In the genomic region with DNA sequence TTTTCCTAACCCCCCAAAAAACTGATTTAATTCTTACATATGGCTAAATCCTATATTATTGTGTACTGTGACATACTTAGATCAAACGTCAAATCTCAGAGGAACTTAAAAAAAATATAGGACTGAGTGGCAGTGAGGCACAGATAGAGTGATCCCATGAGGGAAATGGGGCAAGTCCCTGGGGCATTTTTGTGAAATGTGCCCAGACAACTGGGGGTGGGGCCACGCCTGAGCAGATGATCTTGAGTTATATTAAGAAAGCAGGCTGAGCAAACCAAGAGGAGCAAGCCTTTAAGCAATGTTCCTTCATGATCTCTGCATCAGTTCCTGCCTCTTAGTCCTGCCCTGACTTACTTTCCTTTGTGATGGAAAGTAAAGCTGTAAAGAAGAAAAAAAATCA, we compare ENCODE assay signal across 23 mouse cellular contexts.
"Had no signal": no experiment of that assay in that cellular context is flagged by ENCODE, and none has a peak within 500 bp of the region (broad histone marks: within the 10 kb centered on the region; RNA-seq: fewer than 3 reads in every experiment).

No protein-coding gene starts in this region.

- H3K9ac ChIP-seq: kidney, embryonic 15.5 days; liver, embryonic 14.5 days; lung, embryonic 15.5 days; midbrain, embryonic 13.5 days; neural tube, embryonic 13.5 days had no signal

- H3K36me3 ChIP-seq: kidney, embryonic 15.5 days; lung, embryonic 15.5 days; midbrain, embryonic 10.5 days; midbrain, embryonic 13.5 days; neural tube, embryonic 13.5 days had no signal

- H3K27me3 ChIP-seq: kidney, embryonic 15.5 days; lung, embryonic 15.5 days; midbrain, embryonic 13.5 days; neural tube, embryonic 13.5 days had no signal

- H3K4me2 ChIP-seq: kidney, embryonic 15.5 days; liver, embryonic 11.5 days; lung, embryonic 15.5 days; midbrain, embryonic 13.5 days; neural tube, embryonic 13.5 days had no signal

- H3K27ac ChIP-seq: kidney, embryonic 15.5 days; left cerebral cortex, adult 2 months; liver, embryonic 14.5 days; lung, embryonic 15.5 days; midbrain, embryonic 10.5 days; midbrain, embryonic 13.5 days; neural tube, embryonic 13.5 days; stomach, postnatal 0 days had no signal

- DNase-seq: kidney, adult 8-10 months; kidney, postnatal 10 days; kidney, postnatal 36 days; layer of hippocampus, postnatal 36 days; lung, adult 18-20 months; lung, postnatal 10 days; lung, postnatal 36 days; retina, postnatal 1 day; right cerebral cortex, postnatal 25 days; thymus, adult 2 months; thymus, postnatal 14 days had no signal

- H3K4me1 ChIP-seq: kidney, embryonic 15.5 days; lung, embryonic 15.5 days; megakaryocyte, embryonic 14.5 days; midbrain, embryonic 10.5 days; midbrain, embryonic 13.5 days; neural tube, embryonic 13.5 days had no signal

- H3K4me3 ChIP-seq: kidney, embryonic 15.5 days; left cerebral cortex, adult 2 months; lung, embryonic 15.5 days; megakaryocyte, embryonic 14.5 days; midbrain, embryonic 10.5 days; midbrain, embryonic 13.5 days; myocyte; neural tube, embryonic 13.5 days had no signal

- ATAC-seq: midbrain, embryonic 13.5 days; midbrain, embryonic 16.5 days had no signal

- H3K9me3 ChIP-seq: kidney, embryonic 15.5 days; lung, embryonic 15.5 days; megakaryocyte, embryonic 14.5 days; midbrain, embryonic 10.5 days; midbrain, embryonic 13.5 days; neural tube, embryonic 13.5 days had no signal
